Mouse (Mus musculus): ENCODE results near the gene Pprc1. TPM values are rescaled to one million over a fixed set of nuclear protein-coding genes. Genes with fewer than 3 reads are reported as not detected.

Pprc1 gene
- polyA plus RNA-seq, 1 experiment from 2014 or later: 61.3 TPM

GRCm38 (mm10) chr19:46004814-46005466 lies 39.7 kb upstream of the Pprc1 start:
- ATAC-seq (replicated peaks; ENCODE audit: low FRiP score): no peak

GRCm38 (mm10) chr19:46005680-46006079 lies 39.0 kb upstream of the Pprc1 start:
- DNase-seq (ENCODE audit: low spot score) (no peak), ATAC-seq (replicated peaks; ENCODE audit: low FRiP score) (no peak)
- 76% methylated on average over 7 of the region's 7 CpGs for WGBS
- no peak overlapping the region for H3K4me3 ChIP-seq (ENCODE audit: low read depth, low read length)
- peaks cover 5% of the 10 kb centered on the region; the same call in 1 of the 2 replicates for H3K27me3 ChIP-seq (ENCODE audit: control insufficient read depth, insufficient read depth, low read length)
- H3K4me2 ChIP-seq (ENCODE audit: low read depth, low read length, severe bottlenecking): no peak overlapping the region
- no peaks in the 10 kb centered on the region for H3K9me3 ChIP-seq (ENCODE audit: control insufficient read depth, low read length)
- H3K4me1 ChIP-seq (replicated peaks; ENCODE audit: control insufficient read depth, insufficient read depth, low read length): peaks cover 9% of the 10 kb centered on the region; the same call in 1 of the 2 replicates
- H3K27ac ChIP-seq (ENCODE audit: low read depth, low read length): no peak overlapping the region
- no peaks in the 10 kb centered on the region for H3K36me3 ChIP-seq (ENCODE audit: control insufficient read depth, insufficient read depth, low read length)
- H3K9ac ChIP-seq (ENCODE audit: low read length): no peak overlapping the region

More at GRCm38 (mm10) chr19:46004814-46005466, 39.7 kb upstream of the Pprc1 start:
- Histone ChIP-seq H3K4me1 (replicated peaks; ENCODE audit: control insufficient read depth, insufficient read depth, low read length) (peaks cover 9% of the 10 kb centered on the region; the same call in 1 of the 2 replicates), H3K27ac (ENCODE audit: low read depth, low read length) (no peak overlapping the region), H3K9me3 (ENCODE audit: control insufficient read depth, low read length) (no peaks in the 10 kb centered on the region), H3K4me3 (ENCODE audit: low read depth, low read length) (no peak overlapping the region), H3K4me2 (ENCODE audit: low read depth, low read length, severe bottlenecking) (no peak overlapping the region), H3K36me3 (ENCODE audit: control insufficient read depth, insufficient read depth, low read length) (no peaks in the 10 kb centered on the region), H3K9ac (ENCODE audit: low read length) (no peak overlapping the region), H3K27me3 (ENCODE audit: control insufficient read depth, insufficient read depth, low read length) (peaks cover 5% of the 10 kb centered on the region; the same call in 1 of the 2 replicates)
- 68% methylated on average over 17 of the region's 17 CpGs for WGBS
- DNase-seq (ENCODE audit: low spot score): no peak

- no peak overlapping the region for H3K27ac ChIP-seq (ENCODE audit: low read depth, low read length)
- H3K4me3 ChIP-seq (ENCODE audit: low read depth, low read length): no peak overlapping the region
- no peaks in the 10 kb centered on the region for H3K36me3 ChIP-seq (ENCODE audit: control insufficient read depth, insufficient read depth, low read length)
- no peak overlapping the region for H3K4me2 ChIP-seq (ENCODE audit: low read depth, low read length, severe bottlenecking)
- H3K27me3 ChIP-seq (ENCODE audit: control insufficient read depth, insufficient read depth, low read length): no peaks in the 10 kb centered on the region
- WGBS: 41% methylated on average over 12 of the region's 12 CpGs
- DNase-seq (ENCODE audit: low spot score): peak; percentile 92
- H3K9me3 ChIP-seq (ENCODE audit: control insufficient read depth, low read length): peaks cover 3% of the 10 kb centered on the region; the same call in 1 of the 2 replicates
- H3K9ac ChIP-seq (ENCODE audit: low read length): no peak overlapping the region
- peak; percentile 58; the same call in 1 of the 2 replicates for ATAC-seq (replicated peaks; ENCODE audit: low FRiP score)
- H3K4me1 ChIP-seq (replicated peaks; ENCODE audit: control insufficient read depth, insufficient read depth, low read length): no peaks in the 10 kb centered on the region
These were observed 30.0 kb upstream of the Pprc1 start for GRCm38 (mm10) chr19:46014572-46015178.

- no peak overlapping the region for H3K4me2 ChIP-seq (ENCODE audit: low read depth, low read length, severe bottlenecking)
These were observed 28.7 kb upstream of the Pprc1 start for GRCm38 (mm10) chr19:46016023-46016422.

GRCm38 (mm10) chr19:46024959-46025358 lies 19.7 kb upstream of the Pprc1 start:
- no peak overlapping the region for H3K4me2 ChIP-seq (ENCODE audit: low read depth, low read length, severe bottlenecking)
- no peak overlapping the region for H3K27ac ChIP-seq (ENCODE audit: low read depth, low read length)
- no peaks in the 10 kb centered on the region for H3K4me1 ChIP-seq (replicated peaks; ENCODE audit: control insufficient read depth, insufficient read depth, low read length)
- H3K27me3 ChIP-seq (ENCODE audit: control insufficient read depth, insufficient read depth, low read length): no peaks in the 10 kb centered on the region
- no peak overlapping the region for H3K9ac ChIP-seq (ENCODE audit: low read length)
- 83% methylated on average over 6 of the region's 6 CpGs for WGBS
- H3K9me3 ChIP-seq (ENCODE audit: control insufficient read depth, low read length): peaks cover 2% of the 10 kb centered on the region; the same call in 1 of the 2 replicates
- no peak overlapping the region for H3K4me3 ChIP-seq (ENCODE audit: low read depth, low read length)
- no peaks in the 10 kb centered on the region for H3K36me3 ChIP-seq (ENCODE audit: control insufficient read depth, insufficient read depth, low read length)
- ATAC-seq (replicated peaks; ENCODE audit: low FRiP score) (no peak), DNase-seq (ENCODE audit: low spot score) (no peak)

More at GRCm38 (mm10) chr19:46016023-46016422, 28.7 kb upstream of the Pprc1 start:
- ATAC-seq (replicated peaks; ENCODE audit: low FRiP score): no peak
- H3K27ac ChIP-seq (ENCODE audit: low read depth, low read length): no peak overlapping the region
- H3K4me3 ChIP-seq (ENCODE audit: low read depth, low read length): no peak overlapping the region
- 73% methylated on average over 2 of the region's 2 CpGs for WGBS
- no peak overlapping the region for H3K9ac ChIP-seq (ENCODE audit: low read length)
- no peaks in the 10 kb centered on the region for H3K36me3 ChIP-seq (ENCODE audit: control insufficient read depth, insufficient read depth, low read length)
- H3K4me1 ChIP-seq (replicated peaks; ENCODE audit: control insufficient read depth, insufficient read depth, low read length): no peaks in the 10 kb centered on the region
- no peaks in the 10 kb centered on the region for H3K27me3 ChIP-seq (ENCODE audit: control insufficient read depth, insufficient read depth, low read length)
- peaks cover 3% of the 10 kb centered on the region; the same call in 1 of the 2 replicates for H3K9me3 ChIP-seq (ENCODE audit: control insufficient read depth, low read length)
- no peak for DNase-seq (ENCODE audit: low spot score)

GRCm38 (mm10) chr19:46026567-46026966 lies 18.1 kb upstream of the Pprc1 start:
- no peak overlapping the region for H3K9ac ChIP-seq (ENCODE audit: low read length)
- ATAC-seq (replicated peaks; ENCODE audit: low FRiP score): no peak
- no peak for DNase-seq (ENCODE audit: low spot score)
- no peaks in the 10 kb centered on the region for H3K4me1 ChIP-seq (replicated peaks; ENCODE audit: control insufficient read depth, insufficient read depth, low read length)
- H3K27ac ChIP-seq (ENCODE audit: low read depth, low read length): no peak overlapping the region
- no peaks in the 10 kb centered on the region for H3K27me3 ChIP-seq (ENCODE audit: control insufficient read depth, insufficient read depth, low read length)
- H3K9me3 ChIP-seq (ENCODE audit: control insufficient read depth, low read length): peaks cover 2% of the 10 kb centered on the region; the same call in 1 of the 2 replicates
- WGBS: 71% methylated on average over 8 of the region's 8 CpGs
- no peak overlapping the region for H3K4me2 ChIP-seq (ENCODE audit: low read depth, low read length, severe bottlenecking)
- no peak overlapping the region for H3K4me3 ChIP-seq (ENCODE audit: low read depth, low read length)
- H3K36me3 ChIP-seq (ENCODE audit: control insufficient read depth, insufficient read depth, low read length): no peaks in the 10 kb centered on the region; the same call in 1 of the 2 replicates

GRCm38 (mm10) chr19:46028747-46029320 lies 15.9 kb upstream of the Pprc1 start:
- DNase-seq (ENCODE audit: low spot score) (no peak), ATAC-seq (replicated peaks; ENCODE audit: low FRiP score) (no peak)
- Histone ChIP-seq H3K4me2 (ENCODE audit: low read depth, low read length, severe bottlenecking) (no peak overlapping the region), H3K9me3 (ENCODE audit: control insufficient read depth, low read length) (peaks cover 2% of the 10 kb centered on the region; the same call in 1 of the 2 replicates), H3K27me3 (ENCODE audit: control insufficient read depth, insufficient read depth, low read length) (no peaks in the 10 kb centered on the region), H3K27ac (ENCODE audit: low read depth, low read length) (no peak overlapping the region), H3K9ac (ENCODE audit: low read length) (no peak overlapping the region), H3K4me3 (ENCODE audit: low read depth, low read length) (no peak overlapping the region), H3K4me1 (replicated peaks; ENCODE audit: control insufficient read depth, insufficient read depth, low read length) (no peaks in the 10 kb centered on the region), H3K36me3 (ENCODE audit: control insufficient read depth, insufficient read depth, low read length) (peaks cover 10% of the 10 kb centered on the region)
- WGBS: 74% methylated on average over 11 of the region's 11 CpGs

- ATAC-seq (replicated peaks; ENCODE audit: low FRiP score) (no peak), DNase-seq (ENCODE audit: low spot score) (no peak)
- H3K27me3 ChIP-seq (ENCODE audit: control insufficient read depth, insufficient read depth, low read length): no peaks in the 10 kb centered on the region
- peaks cover 18% of the 10 kb centered on the region for H3K36me3 ChIP-seq (ENCODE audit: control insufficient read depth, insufficient read depth, low read length)
- H3K4me3 ChIP-seq (ENCODE audit: low read depth, low read length): no peak overlapping the region
- WGBS: 84% methylated on average over 1 of the region's 1 CpGs
- no peak overlapping the region for H3K27ac ChIP-seq (ENCODE audit: low read depth, low read length)
- no peak overlapping the region for H3K4me2 ChIP-seq (ENCODE audit: low read depth, low read length, severe bottlenecking)
- H3K4me1 ChIP-seq (replicated peaks; ENCODE audit: control insufficient read depth, insufficient read depth, low read length): no peaks in the 10 kb centered on the region
- H3K9me3 ChIP-seq (ENCODE audit: control insufficient read depth, low read length): peaks cover 2% of the 10 kb centered on the region; the same call in 1 of the 2 replicates
- H3K9ac ChIP-seq (ENCODE audit: low read length): no peak overlapping the region
These were observed 15.0 kb upstream of the Pprc1 start for GRCm38 (mm10) chr19:46029652-46030051.

All from forebrain, embryonic 11.5 days (tissue).